Mouse (Mus musculus) heart, embryonic 16.5 days (tissue): ENCODE results near the gene Slc35f1. TPM values are rescaled to one million over a fixed set of nuclear protein-coding genes. Genes with fewer than 3 reads are reported as not detected.

Experiments
- ATAC-seq: fragments of 200-750 bp; cut with Nextera tagmentation; replicated peaks from 2 replicates; pipeline ENCODE4 v1.8.0; 2017; ENCODE audit warnings: moderate number of reproducible peaks; ENCODE audit not compliant: insufficient read depth, low FRiP score; ENCODE audit errors: extremely low read depth
- H3K27ac ChIP-seq: fragments of 300-500 bp; sonication (generic); 2 replicates; pipeline ENCODE4 v1.5.1; 2014; ENCODE audit warnings: mild to moderate bottlenecking, low read length, control low read depth, moderate library complexity
- H3K27me3 ChIP-seq: fragments of 300-500 bp; sonication (generic); 2 replicates; pipeline ENCODE4 v1.6.1; 2014; ENCODE audit warnings: low read length, mixed read lengths; ENCODE audit not compliant: control insufficient read depth, insufficient read depth
- H3K36me3 ChIP-seq: fragments of 300-500 bp; sonication (generic); 2 replicates; pipeline ENCODE4 v1.6.1; 2014; ENCODE audit not compliant: control insufficient read depth, insufficient read depth
- H3K4me1 ChIP-seq: fragments of 300-500 bp; sonication (generic); 2 replicates; pipeline ENCODE4 v1.6.1; 2014; ENCODE audit warnings: low read length, mixed read lengths; ENCODE audit not compliant: control insufficient read depth, insufficient read depth
- H3K4me2 ChIP-seq: fragments of 300-500 bp; sonication (generic); 2 replicates; pipeline ENCODE4 v1.6.1; 2014; ENCODE audit warnings: low read depth, mild to moderate bottlenecking, control low read depth, low read length
- H3K4me3 ChIP-seq: fragments of 300-500 bp; sonication (generic); 2 replicates; pipeline ENCODE4 v1.5.1; 2014; ENCODE audit warnings: mild to moderate bottlenecking, control low read depth, low read length
- H3K9ac ChIP-seq: fragments of 300-500 bp; sonication (generic); 2 replicates; pipeline ENCODE4 v1.6.1; 2014; ENCODE audit warnings: low read length, control low read depth
- H3K9me3 ChIP-seq: fragments of 300-500 bp; sonication (generic); replicated peaks from 2 replicates; pipeline ENCODE4 v1.6.1; 2016; ENCODE audit warnings: low read length; ENCODE audit not compliant: control insufficient read depth
- WGBS: fragments of 180-500 bp; shearing (Covaris S2); extraction: QIAGEN DNeasy Blood & Tissue Kit; methylation state at CpG from one replicate; pipeline ENCODE4 v1.1.7; 2014; 5-methylcytosine and 5-hydroxymethylcytosine counted together
- polyA plus RNA-seq: library from polyadenylated mRNA; unstranded; fragments of >200 nt; fragmentation: Nextera tagmentation; extraction: Ambion mirVana; gene quantifications from 2 replicates; pipeline ENCODE4 v1.2.1, GENCODE M21; 2015

Slc35f1 gene
- polyA plus RNA-seq, 1 experiment from 2014 or later, result 1.2 TPM

- 53% methylated on average over 1 of the region's 1 CpGs for WGBS
Observed at GRCm38 (mm10) chr10:53087811-53088210, 397.5 kb downstream of the Slc35f1 start.

DNA sequence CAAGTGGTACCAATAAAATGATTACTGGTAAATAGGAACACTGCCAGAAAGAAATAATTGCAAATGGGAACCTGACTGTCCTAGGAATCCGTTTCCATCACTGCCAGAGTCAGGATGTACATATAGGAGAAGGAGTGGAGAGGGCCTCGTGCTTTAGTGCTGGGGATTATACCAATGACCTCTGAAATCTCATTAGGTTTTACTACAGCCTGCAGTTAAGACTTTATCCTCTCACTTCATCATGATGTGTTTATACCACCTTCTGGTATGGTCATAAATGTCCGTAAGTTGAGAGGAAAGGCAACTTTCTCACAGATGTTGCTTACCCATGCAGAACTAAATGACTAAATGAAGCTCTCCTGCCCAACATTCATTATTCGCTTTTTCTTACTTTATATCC is 401.2 kb downstream of the Slc35f1 start:
- WGBS, result 80% methylated on average over 4 of the region's 4 CpGs
- no peaks in the 10 kb centered on the region for H3K4me1 ChIP-seq

More at GRCm38 (mm10) chr10:53087811-53088210, 397.5 kb downstream of the Slc35f1 start:
- no peak overlapping the region for H3K4me2 ChIP-seq
- H3K36me3 ChIP-seq, result no peaks in the 10 kb centered on the region
- H3K9ac ChIP-seq, result no peak overlapping the region
- H3K27me3 ChIP-seq, result no peaks in the 10 kb centered on the region
- H3K9me3 ChIP-seq, result no peaks in the 10 kb centered on the region
- no peak overlapping the region for H3K27ac ChIP-seq
- no peaks in the 10 kb centered on the region for H3K4me1 ChIP-seq
- ATAC-seq, result no peak
- H3K4me3 ChIP-seq, result no peak overlapping the region

DNA sequence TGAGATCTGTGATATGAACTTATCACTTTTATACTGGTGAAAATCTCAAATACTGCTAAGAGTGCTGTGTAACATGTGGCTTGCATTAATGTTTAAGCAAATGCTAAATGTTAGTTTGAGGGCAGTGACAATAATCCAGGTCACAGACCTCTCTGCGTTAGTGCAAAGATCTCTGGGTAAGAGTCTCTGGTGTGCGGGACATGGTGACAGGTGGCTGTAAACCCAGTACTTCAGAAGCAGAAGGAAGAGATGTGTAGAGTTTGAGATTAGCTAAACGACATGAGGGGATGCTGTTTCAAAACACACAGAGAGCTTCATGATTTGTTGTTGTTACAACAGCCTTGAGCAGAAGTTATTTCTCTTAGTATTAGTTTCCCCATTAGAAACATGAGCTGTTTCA is 406.1 kb downstream of the Slc35f1 start:
- no peaks in the 10 kb centered on the region for H3K4me1 ChIP-seq
- H3K9ac ChIP-seq, result no peak overlapping the region
- no peak for ATAC-seq
- no peak overlapping the region for H3K27ac ChIP-seq
- no peak overlapping the region for H3K4me3 ChIP-seq
- no peak overlapping the region for H3K4me2 ChIP-seq
- H3K9me3 ChIP-seq, result no peaks in the 10 kb centered on the region
- H3K27me3 ChIP-seq, result no peaks in the 10 kb centered on the region
- H3K36me3 ChIP-seq, result no peaks in the 10 kb centered on the region
- WGBS, result 48% methylated on average over 3 of the region's 3 CpGs

More for the DNA sequence above, 401.2 kb downstream of the Slc35f1 start:
- Histone ChIP-seq H3K36me3 (no peaks in the 10 kb centered on the region), H3K27ac (no peak overlapping the region), H3K4me2 (no peak overlapping the region), H3K9me3 (no peaks in the 10 kb centered on the region), H3K27me3 (no peaks in the 10 kb centered on the region), H3K9ac (no peak overlapping the region), H3K4me3 (no peak overlapping the region)
- ATAC-seq, result no peak

- H3K27ac ChIP-seq, result no peak overlapping the region
- no peak overlapping the region for H3K4me2 ChIP-seq
- H3K4me3 ChIP-seq, result no peak overlapping the region
- no peak for ATAC-seq
- no peaks in the 10 kb centered on the region for H3K27me3 ChIP-seq
- no peaks in the 10 kb centered on the region for H3K36me3 ChIP-seq
- WGBS, result 60% methylated on average over 3 of the region's 3 CpGs
- H3K9me3 ChIP-seq, result no peaks in the 10 kb centered on the region
- no peak overlapping the region for H3K9ac ChIP-seq
- no peaks in the 10 kb centered on the region for H3K4me1 ChIP-seq
Observed at GRCm38 (mm10) chr10:53100881-53101280, 410.5 kb downstream of the Slc35f1 start.

- Histone ChIP-seq H3K4me3 (no peak overlapping the region), H3K4me1 (no peaks in the 10 kb centered on the region), H3K27me3 (no peaks in the 10 kb centered on the region), H3K4me2 (no peak overlapping the region), H3K36me3 (no peaks in the 10 kb centered on the region), H3K9ac (no peak overlapping the region), H3K9me3 (no peaks in the 10 kb centered on the region), H3K27ac (no peak overlapping the region)
- no peak for ATAC-seq
- 69% methylated on average over 2 of the region's 2 CpGs for WGBS
Observed at GRCm38 (mm10) chr10:53101412-53101811, 411.1 kb downstream of the Slc35f1 start.

- Histone ChIP-seq H3K27ac (no peak overlapping the region), H3K9ac (no peak overlapping the region), H3K27me3 (no peaks in the 10 kb centered on the region), H3K4me1 (no peaks in the 10 kb centered on the region), H3K4me3 (no peak overlapping the region), H3K4me2 (no peak overlapping the region), H3K9me3 (no peaks in the 10 kb centered on the region), H3K36me3 (no peaks in the 10 kb centered on the region)
- no peak for ATAC-seq
- 75% methylated on average over 2 of the region's 2 CpGs for WGBS
Observed at GRCm38 (mm10) chr10:53102423-53102822, 412.1 kb downstream of the Slc35f1 start.

DNA sequence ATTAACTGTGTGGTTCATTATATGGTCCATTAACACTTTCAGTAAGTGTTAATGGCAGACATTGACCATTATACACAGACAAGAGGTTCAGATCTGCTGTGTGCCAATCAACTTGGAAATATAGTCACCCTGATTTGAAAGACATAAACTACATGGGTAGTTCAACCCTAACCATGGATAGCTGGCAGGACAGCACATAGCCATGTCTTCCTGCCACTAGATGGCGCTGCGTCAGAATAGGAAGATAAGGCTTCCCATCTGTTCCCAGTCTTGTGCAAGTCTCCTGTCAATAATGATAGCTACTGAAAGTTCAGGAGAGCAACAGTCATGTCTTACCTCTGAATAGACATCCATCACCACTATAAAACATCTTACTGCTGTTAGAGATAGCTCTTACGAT is 424.7 kb downstream of the Slc35f1 start:
- H3K4me1 ChIP-seq, result no peaks in the 10 kb centered on the region
- H3K27ac ChIP-seq, result no peak overlapping the region
- ATAC-seq, result peak; percentile 49; the same call in 1 of the 2 replicates
- no peak overlapping the region for H3K9ac ChIP-seq
- 15% methylated on average over 3 of the region's 3 CpGs for WGBS
- H3K4me2 ChIP-seq, result no peak overlapping the region
- no peaks in the 10 kb centered on the region for H3K27me3 ChIP-seq
- H3K36me3 ChIP-seq, result no peaks in the 10 kb centered on the region
- H3K4me3 ChIP-seq, result no peak overlapping the region
- H3K9me3 ChIP-seq, result no peaks in the 10 kb centered on the region

DNA sequence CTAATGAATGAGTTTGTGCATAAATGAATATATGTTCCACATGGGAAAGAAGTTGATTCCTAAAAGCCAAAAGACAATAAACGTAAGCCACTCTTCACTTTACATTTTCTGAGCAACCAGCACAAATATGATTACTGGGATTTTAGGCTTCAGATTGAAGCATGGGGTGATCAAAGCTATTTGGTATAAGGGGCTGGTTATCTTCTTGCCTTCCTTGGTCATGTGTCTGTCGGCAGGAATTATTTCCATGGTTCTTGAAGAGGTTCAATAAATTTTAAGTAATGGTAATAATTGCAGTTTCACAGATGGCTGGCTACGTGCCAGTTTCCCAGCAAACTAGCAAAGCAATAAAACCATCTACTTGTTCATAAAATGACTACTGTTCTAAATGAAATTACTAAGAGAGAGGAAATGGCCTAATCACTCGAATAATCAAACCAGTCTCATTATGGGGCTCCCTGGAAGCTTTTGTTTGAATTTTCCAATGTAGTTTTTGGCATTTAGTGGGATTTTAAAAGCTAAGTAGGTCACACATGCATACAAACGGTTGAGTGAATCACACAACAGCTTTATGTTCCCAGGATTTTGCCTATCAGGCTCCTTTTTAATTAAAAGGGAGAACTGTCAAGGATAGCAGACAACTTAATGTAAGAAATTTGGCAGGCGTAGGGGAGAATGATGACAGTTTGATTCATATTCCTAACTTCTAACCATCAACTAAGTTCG is 425.5 kb downstream of the Slc35f1 start:
- H3K4me3 ChIP-seq, result no peak overlapping the region
- no peaks in the 10 kb centered on the region for H3K9me3 ChIP-seq
- H3K4me1 ChIP-seq, result no peaks in the 10 kb centered on the region
- no peaks in the 10 kb centered on the region for H3K36me3 ChIP-seq
- H3K27me3 ChIP-seq, result no peaks in the 10 kb centered on the region
- no peak overlapping the region for H3K27ac ChIP-seq
- no peak overlapping the region for H3K4me2 ChIP-seq
- no peak overlapping the region for H3K9ac ChIP-seq
- ATAC-seq, result no peak
- 76% methylated on average over 7 of the region's 7 CpGs for WGBS

DNA sequence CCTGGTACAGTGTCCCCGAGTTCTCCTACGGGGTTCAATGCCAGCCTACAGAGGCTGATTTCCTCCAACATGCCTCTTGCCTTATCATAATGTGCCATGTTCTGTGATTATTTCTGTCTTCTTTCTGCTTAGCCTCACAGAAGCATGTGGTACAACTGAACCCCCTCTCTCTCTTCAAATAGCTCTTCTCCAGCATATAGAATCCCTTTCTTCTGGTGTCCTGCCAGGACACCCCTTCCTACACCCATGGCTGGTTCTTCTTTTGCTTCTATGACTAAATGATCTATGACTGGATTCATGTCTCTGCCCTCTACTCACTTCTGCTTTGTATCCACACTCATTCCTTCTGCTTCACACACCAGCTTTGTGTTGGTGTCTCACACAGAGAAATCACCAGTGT is 430.3 kb downstream of the Slc35f1 start:
- ATAC-seq, result no peak
- WGBS, result 77% methylated on average over 2 of the region's 2 CpGs
- H3K9me3 ChIP-seq, result no peaks in the 10 kb centered on the region

More for the DNA sequence above, 430.3 kb downstream of the Slc35f1 start:
- Histone ChIP-seq H3K9ac (no peak overlapping the region), H3K4me3 (no peak overlapping the region), H3K27me3 (no peaks in the 10 kb centered on the region), H3K4me1 (no peaks in the 10 kb centered on the region), H3K27ac (no peak overlapping the region), H3K36me3 (no peaks in the 10 kb centered on the region), H3K4me2 (no peak overlapping the region)
